Mouse (Mus musculus): ENCODE measurements at regions not wholly inside any gene's neighbourhood (a gene's known extent, or its start where the extent isn't known, plus 50 kb on each side); places are given as distances from the start of the nearest gene placed in this dataset.

DNA sequence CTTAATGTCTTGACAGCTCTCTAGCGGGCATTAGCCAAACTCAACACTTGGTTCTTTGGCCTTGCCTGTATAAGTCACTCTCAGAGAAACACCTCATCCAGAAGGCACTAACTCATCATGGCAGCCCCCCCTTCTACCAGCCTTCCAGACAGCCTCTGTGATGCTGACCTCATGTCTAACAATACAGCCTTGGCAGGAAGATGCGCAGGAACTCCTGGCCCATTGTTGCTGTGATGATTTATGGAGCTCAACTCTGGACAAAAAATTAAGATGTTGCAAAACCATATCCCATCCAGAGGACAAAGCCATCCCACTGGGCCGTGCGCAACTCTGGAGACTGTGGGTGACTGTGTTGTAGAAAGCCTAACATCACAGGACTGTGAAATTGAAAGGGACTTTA lies 70.9 kb upstream of the Zfp703 start:
- Histone ChIP-seq H3K4me2 (replicated peaks; ENCODE audit: low read depth, low read length, severe bottlenecking) (no peak overlapping the region), H3K9ac (ENCODE audit: low read depth, low read length, severe bottlenecking) (no peak overlapping the region), H3K4me1 (ENCODE audit: control insufficient read depth, insufficient read depth, low read length) (peaks cover 33% of the 10 kb centered on the region), H3K27me3 (ENCODE audit: control insufficient read depth, insufficient read depth, low read length) (peaks cover 13% of the 10 kb centered on the region; the same call in 1 of the 2 replicates), H3K27ac (replicated peaks; ENCODE audit: low read depth, low read length) (no peak overlapping the region), H3K9me3 (ENCODE audit: control insufficient read depth, low read length) (no peaks in the 10 kb centered on the region), H3K4me3 (replicated peaks; ENCODE audit: low read length) (no peak overlapping the region), H3K36me3 (ENCODE audit: control insufficient read depth, insufficient read depth, low read length) (no peaks in the 10 kb centered on the region)
- TF ChIP-seq POLR2A (IDR thresholded peaks at IDR 0.05; ENCODE audit: borderline replicate concordance, extremely low read depth, insufficient read depth, insufficient read length) = no peak
- ATAC-seq (ENCODE audit: low FRiP score, low read depth) (no peak), DNase-seq (ENCODE audit: low spot score) (no peak)
- 50% methylated on average over 4 of the region's 4 CpGs for WGBS

DNA sequence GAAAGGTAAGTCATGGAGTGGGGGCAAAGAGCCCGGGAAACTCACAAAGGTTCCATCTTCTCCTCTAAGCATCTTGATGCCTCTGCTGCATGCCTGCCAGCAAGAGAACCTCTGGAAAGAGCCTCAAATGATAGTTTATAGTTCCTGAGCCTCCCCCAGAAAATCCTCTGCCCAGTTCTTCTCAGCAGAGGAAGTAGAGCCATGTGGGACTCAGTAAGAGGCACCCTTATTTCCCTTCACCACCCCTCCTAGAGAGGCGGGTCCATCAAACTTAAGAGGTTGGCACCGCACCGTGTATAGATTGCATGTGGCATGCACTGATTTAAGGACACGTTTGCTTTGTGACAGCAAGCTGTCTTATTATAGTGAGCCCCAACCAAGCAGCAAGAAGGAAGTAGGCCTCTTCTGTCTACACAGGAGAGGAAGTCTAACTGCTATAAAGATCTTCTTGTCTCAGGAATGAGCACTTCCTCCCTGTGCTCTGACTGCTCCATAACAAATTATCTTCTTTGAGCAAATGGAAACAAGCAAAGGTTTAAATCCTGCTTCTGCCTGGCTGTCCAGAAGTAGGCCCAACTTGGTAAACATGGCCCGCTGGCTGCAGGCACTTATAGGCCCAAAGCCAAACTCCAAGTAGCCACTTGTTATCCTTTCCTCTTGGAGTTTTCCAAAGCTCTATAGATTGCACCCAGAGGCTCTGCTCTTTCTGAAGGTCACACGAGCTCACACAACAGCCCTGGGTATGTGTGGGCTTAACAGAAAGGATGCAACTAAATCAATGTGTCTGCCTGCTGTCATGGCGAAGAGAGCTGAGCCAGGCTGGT lies 69.6 kb upstream of the Zfp703 start:
- ATAC-seq (ENCODE audit: low FRiP score, low read depth) = no peak
- DNase-seq (ENCODE audit: low spot score) = no peak
- Histone ChIP-seq H3K9ac (ENCODE audit: low read depth, low read length, severe bottlenecking) (no peak overlapping the region), H3K36me3 (ENCODE audit: control insufficient read depth, insufficient read depth, low read length) (no peaks in the 10 kb centered on the region), H3K27ac (replicated peaks; ENCODE audit: low read depth, low read length) (no peak overlapping the region), H3K4me2 (replicated peaks; ENCODE audit: low read depth, low read length, severe bottlenecking) (no peak overlapping the region), H3K4me1 (ENCODE audit: control insufficient read depth, insufficient read depth, low read length) (peaks cover 28% of the 10 kb centered on the region), H3K27me3 (ENCODE audit: control insufficient read depth, insufficient read depth, low read length) (peaks cover 11% of the 10 kb centered on the region; the same call in 1 of the 2 replicates), H3K4me3 (replicated peaks; ENCODE audit: low read length) (no peak overlapping the region), H3K9me3 (ENCODE audit: control insufficient read depth, low read length) (no peaks in the 10 kb centered on the region)
- TF ChIP-seq POLR2A (IDR thresholded peaks at IDR 0.05; ENCODE audit: borderline replicate concordance, extremely low read depth, insufficient read depth, insufficient read length) = no peak
- WGBS = 69% methylated on average over 8 of the region's 8 CpGs

DNA sequence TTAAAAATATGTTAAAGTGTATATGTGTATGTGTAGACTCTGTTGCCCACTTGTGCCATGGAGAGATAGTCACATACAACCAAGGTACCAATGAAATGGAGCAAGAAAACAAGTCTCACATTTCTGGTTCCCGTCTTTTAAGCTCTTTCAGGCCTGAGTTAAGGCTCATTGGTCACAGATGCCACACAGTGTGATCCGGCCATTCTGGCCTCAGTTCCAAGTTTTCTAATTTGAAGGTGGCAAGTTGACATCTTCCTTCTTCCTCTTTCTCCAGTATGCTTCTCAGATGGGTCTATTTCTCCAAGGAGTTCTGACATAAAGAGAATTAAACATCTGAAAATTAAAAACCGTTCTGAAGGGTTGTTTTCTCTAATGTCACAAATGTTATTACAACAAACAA lies 66.9 kb upstream of the Zfp703 start:
- ATAC-seq (ENCODE audit: low FRiP score, low read depth) (no peak), DNase-seq (ENCODE audit: low spot score) (no peak)
- peaks cover 37% of the 10 kb centered on the region for H3K4me1 ChIP-seq (ENCODE audit: control insufficient read depth, insufficient read depth, low read length)
- H3K36me3 ChIP-seq (ENCODE audit: control insufficient read depth, insufficient read depth, low read length) = no peaks in the 10 kb centered on the region
- TF ChIP-seq POLR2A (IDR thresholded peaks at IDR 0.05; ENCODE audit: borderline replicate concordance, extremely low read depth, insufficient read depth, insufficient read length) = no peak
- H3K9me3 ChIP-seq (ENCODE audit: control insufficient read depth, low read length) = no peaks in the 10 kb centered on the region
- WGBS = 81% methylated on average over 3 of the region's 3 CpGs
- H3K9ac ChIP-seq (ENCODE audit: low read depth, low read length, severe bottlenecking) = no peak overlapping the region
- peaks cover 3% of the 10 kb centered on the region; the same call in 1 of the 2 replicates for H3K27me3 ChIP-seq (ENCODE audit: control insufficient read depth, insufficient read depth, low read length)
- H3K27ac ChIP-seq (replicated peaks; ENCODE audit: low read depth, low read length) = no peak overlapping the region
- no peak overlapping the region for H3K4me2 ChIP-seq (replicated peaks; ENCODE audit: low read depth, low read length, severe bottlenecking)
- no peak overlapping the region for H3K4me3 ChIP-seq (replicated peaks; ENCODE audit: low read length)

DNA sequence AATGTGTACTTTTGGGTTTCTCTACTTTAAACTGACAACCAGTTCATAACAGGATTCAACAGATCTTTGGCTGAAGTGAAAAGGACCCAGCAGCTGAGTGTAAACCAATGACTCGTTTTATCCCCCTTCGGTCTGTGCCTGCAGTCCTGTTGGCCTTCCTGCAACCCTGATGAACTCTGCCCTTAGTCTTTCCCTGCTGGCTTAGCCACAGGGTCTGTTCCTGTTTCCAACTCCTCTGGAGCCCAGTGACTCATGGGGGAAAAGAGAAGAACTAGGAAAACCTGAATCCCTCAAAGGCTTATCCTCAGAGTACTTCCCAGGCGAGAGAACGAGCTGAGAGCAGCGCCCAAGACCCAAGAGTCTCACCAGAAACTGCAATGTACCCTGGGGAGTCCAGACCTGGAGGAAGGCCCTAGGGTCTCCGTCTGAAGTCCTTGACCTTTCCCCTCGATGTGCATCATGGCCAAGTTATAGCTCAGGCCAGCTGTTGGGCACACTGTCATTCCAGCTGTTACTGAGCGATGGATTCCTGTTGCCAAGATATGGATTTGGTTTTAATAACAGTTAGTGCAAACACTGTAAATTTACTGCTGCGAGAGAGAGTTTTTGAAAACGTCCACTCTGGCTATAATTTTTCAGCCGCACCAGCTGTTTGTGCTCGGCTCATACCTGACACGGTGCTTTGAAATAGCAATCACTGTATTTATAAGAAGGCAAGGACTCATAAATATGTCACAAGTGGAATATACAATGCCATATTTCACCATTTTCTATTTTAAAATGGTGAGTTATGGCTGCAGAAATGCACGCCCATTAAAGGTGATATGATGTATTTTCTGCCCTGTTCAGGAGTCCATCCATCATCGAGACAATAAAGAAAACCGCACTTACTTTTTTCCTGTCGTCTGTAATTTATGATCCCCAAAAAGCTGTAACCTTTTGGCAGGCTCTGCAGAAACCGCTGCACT lies 63.3 kb upstream of the Zfp703 start:
- Histone ChIP-seq H3K36me3 (ENCODE audit: control insufficient read depth, insufficient read depth, low read length) (no peaks in the 10 kb centered on the region), H3K4me2 (replicated peaks; ENCODE audit: low read depth, low read length, severe bottlenecking) (no peak overlapping the region), H3K4me3 (replicated peaks; ENCODE audit: low read length) (no peak overlapping the region), H3K9me3 (ENCODE audit: control insufficient read depth, low read length) (no peaks in the 10 kb centered on the region), H3K27ac (replicated peaks; ENCODE audit: low read depth, low read length) (no peak overlapping the region), H3K4me1 (ENCODE audit: control insufficient read depth, insufficient read depth, low read length) (peaks cover 21% of the 10 kb centered on the region), H3K9ac (ENCODE audit: low read depth, low read length, severe bottlenecking) (no peak overlapping the region), H3K27me3 (ENCODE audit: control insufficient read depth, insufficient read depth, low read length) (0 out of 2 replicates have a peak, but pooled peaks cover 9% of the 10 kb centered on the region)
- DNase-seq (ENCODE audit: low spot score) = peak; percentile 70
- peak; percentile 73 for ATAC-seq (ENCODE audit: low FRiP score, low read depth)
- no peak for TF ChIP-seq POLR2A (IDR thresholded peaks at IDR 0.05; ENCODE audit: borderline replicate concordance, extremely low read depth, insufficient read depth, insufficient read length)
- WGBS = 17% methylated on average over 18 of the region's 18 CpGs

DNA sequence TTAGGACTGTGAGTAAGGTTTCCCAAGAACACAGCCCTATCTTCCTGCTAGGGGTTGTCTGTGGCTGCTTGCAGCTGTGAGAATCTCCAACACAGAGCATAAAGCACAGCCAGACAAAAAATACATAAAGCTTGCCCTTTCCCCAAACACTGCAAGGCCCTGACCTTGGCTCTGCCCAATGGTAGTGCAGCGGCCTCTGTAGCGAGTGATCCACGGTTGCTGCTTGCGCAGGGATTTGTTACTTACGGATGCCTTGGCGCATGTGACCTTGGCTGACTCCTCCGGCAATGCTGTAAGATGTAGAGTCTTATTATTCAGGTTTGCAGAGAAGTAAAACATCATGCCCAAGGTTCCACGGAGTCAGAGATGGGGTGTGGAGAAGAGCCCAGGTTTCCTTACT lies 61.4 kb upstream of the Zfp703 start:
- no peak overlapping the region for H3K9ac ChIP-seq (ENCODE audit: low read depth, low read length, severe bottlenecking)
- H3K27me3 ChIP-seq (ENCODE audit: control insufficient read depth, insufficient read depth, low read length) = 0 out of 2 replicates have a peak, but pooled peaks cover 8% of the 10 kb centered on the region
- no peaks in the 10 kb centered on the region for H3K36me3 ChIP-seq (ENCODE audit: control insufficient read depth, insufficient read depth, low read length)
- H3K4me2 ChIP-seq (replicated peaks; ENCODE audit: low read depth, low read length, severe bottlenecking) = no peak overlapping the region
- H3K4me3 ChIP-seq (replicated peaks; ENCODE audit: low read length) = no peak overlapping the region
- H3K27ac ChIP-seq (replicated peaks; ENCODE audit: low read depth, low read length) = no peak overlapping the region
- peaks cover 15% of the 10 kb centered on the region for H3K4me1 ChIP-seq (ENCODE audit: control insufficient read depth, insufficient read depth, low read length)
- ATAC-seq (ENCODE audit: low FRiP score, low read depth) (no peak), DNase-seq (ENCODE audit: low spot score) (no peak)
- WGBS = 91% methylated on average over 8 of the region's 8 CpGs
- no peaks in the 10 kb centered on the region for H3K9me3 ChIP-seq (ENCODE audit: control insufficient read depth, low read length)
- no peak for TF ChIP-seq POLR2A (IDR thresholded peaks at IDR 0.05; ENCODE audit: borderline replicate concordance, extremely low read depth, insufficient read depth, insufficient read length)
